Mouse (Mus musculus) forebrain, embryonic 16.5 days (tissue): ENCODE results near the gene Zfp950. TPM values are rescaled to one million over a fixed set of nuclear protein-coding genes. Genes with fewer than 3 reads are reported as not detected.

Experiments
- ATAC-seq: fragments of 200-750 bp; cut with Nextera tagmentation; 2 replicates; pipeline ENCODE4 v1.8.0; 2017; ENCODE audit warnings: mild to moderate bottlenecking, moderate library complexity
- H3K27ac ChIP-seq: fragments of 300-500 bp; sonication (generic); 2 replicates; pipeline ENCODE4 v1.5.1; 2014; ENCODE audit warnings: low read length, control low read depth
- H3K27me3 ChIP-seq: fragments of 300-500 bp; sonication (generic); replicated peaks from 2 replicates; pipeline ENCODE4 v1.6.1; 2014; ENCODE audit warnings: low read length; ENCODE audit not compliant: control insufficient read depth, insufficient read depth
- H3K36me3 ChIP-seq: fragments of 300-500 bp; sonication (generic); 2 replicates; pipeline ENCODE4 v1.6.1; 2014; ENCODE audit not compliant: control insufficient read depth, insufficient read depth
- H3K4me1 ChIP-seq: fragments of 300-500 bp; sonication (generic); replicated peaks from 2 replicates; pipeline ENCODE4 v1.6.1; 2014; ENCODE audit warnings: low read length; ENCODE audit not compliant: control insufficient read depth, insufficient read depth
- H3K4me2 ChIP-seq: fragments of 300-500 bp; sonication (generic); 2 replicates; pipeline ENCODE4 v1.6.1; 2014; ENCODE audit warnings: mild to moderate bottlenecking, low read length, control low read depth
- H3K4me3 ChIP-seq: fragments of 300-500 bp; sonication (generic); replicated peaks from 2 replicates; pipeline ENCODE4 v1.5.1; 2014; ENCODE audit warnings: mild to moderate bottlenecking, low read length, control low read depth
- H3K9ac ChIP-seq: fragments of 300-500 bp; sonication (generic); replicated peaks from 2 replicates; pipeline ENCODE4 v1.6.1; 2014; ENCODE audit warnings: low read depth, low read length, control low read depth
- H3K9me3 ChIP-seq: fragments of 300-500 bp; sonication (generic); 2 replicates; pipeline ENCODE4 v1.6.1; 2016; ENCODE audit warnings: low read length; ENCODE audit not compliant: control insufficient read depth
- WGBS: fragments of 180-500 bp; shearing (Covaris S2); extraction: QIAGEN DNeasy Blood & Tissue Kit; methylation state at CpG from one replicate; pipeline ENCODE4 v1.1.7; 2014; 5-methylcytosine and 5-hydroxymethylcytosine counted together
- polyA plus RNA-seq: library from polyadenylated mRNA; unstranded; fragments of >200 nt; fragmentation: Nextera tagmentation; extraction: Ambion mirVana; gene quantifications from 2 replicates; pipeline ENCODE4 v1.2.1, GENCODE M21; 2015

Gene Zfp950
- polyA plus RNA-seq, 1 experiment from 2014 or later, result 48.3 TPM

- ATAC-seq, result peak; percentile 55; the same call in 1 of the 2 replicates
- WGBS, result 19% methylated on average over 4 of the region's 4 CpGs
- no peak overlapping the region for H3K4me2 ChIP-seq
- no peaks in the 10 kb centered on the region for H3K27me3 ChIP-seq
- no peaks in the 10 kb centered on the region for H3K36me3 ChIP-seq
- no peak overlapping the region for H3K9ac ChIP-seq
- H3K4me3 ChIP-seq, result no peak overlapping the region
- H3K4me1 ChIP-seq, result no peaks in the 10 kb centered on the region
- H3K27ac ChIP-seq, result no peak overlapping the region
- no peaks in the 10 kb centered on the region for H3K9me3 ChIP-seq
Measured at GRCm38 (mm10) chr19:61097764-61098163, 42.9 kb downstream of the Zfp950 start.

- WGBS, result 86% methylated on average over 2 of the region's 2 CpGs
Measured at GRCm38 (mm10) chr19:61096776-61097175, 43.9 kb downstream of the Zfp950 start.

GRCm38 (mm10) chr19:61090541-61090940 is 50.1 kb downstream of the Zfp950 start:
- H3K36me3 ChIP-seq, result peaks cover 2% of the 10 kb centered on the region; the same call in 1 of the 2 replicates
- no peak overlapping the region for H3K4me2 ChIP-seq
- H3K27me3 ChIP-seq, result no peaks in the 10 kb centered on the region
- no peaks in the 10 kb centered on the region for H3K4me1 ChIP-seq
- no peaks in the 10 kb centered on the region for H3K9me3 ChIP-seq
- H3K4me3 ChIP-seq, result no peak overlapping the region
- ATAC-seq, result no peak
- no peak overlapping the region for H3K9ac ChIP-seq
- no peak overlapping the region for H3K27ac ChIP-seq
- WGBS, result 94% methylated on average over 4 of the region's 4 CpGs

More at GRCm38 (mm10) chr19:61096776-61097175, 43.9 kb downstream of the Zfp950 start:
- no peak overlapping the region for H3K27ac ChIP-seq
- H3K9ac ChIP-seq, result no peak overlapping the region
- ATAC-seq, result no peak
- no peak overlapping the region for H3K4me3 ChIP-seq
- no peaks in the 10 kb centered on the region for H3K4me1 ChIP-seq
- H3K36me3 ChIP-seq, result no peaks in the 10 kb centered on the region
- no peaks in the 10 kb centered on the region for H3K27me3 ChIP-seq
- no peak overlapping the region for H3K4me2 ChIP-seq
- no peaks in the 10 kb centered on the region for H3K9me3 ChIP-seq

GRCm38 (mm10) chr19:61089001-61089400 is 51.6 kb downstream of the Zfp950 start:
- H3K9ac ChIP-seq, result no peak overlapping the region
- no peaks in the 10 kb centered on the region for H3K9me3 ChIP-seq
- H3K36me3 ChIP-seq, result peaks cover 2% of the 10 kb centered on the region; the same call in 1 of the 2 replicates
- no peaks in the 10 kb centered on the region for H3K27me3 ChIP-seq
- H3K27ac ChIP-seq, result no peak overlapping the region
- 90% methylated on average over 3 of the region's 3 CpGs for WGBS
- no peak for ATAC-seq
- no peaks in the 10 kb centered on the region for H3K4me1 ChIP-seq
- H3K4me3 ChIP-seq, result no peak overlapping the region
- H3K4me2 ChIP-seq, result no peak overlapping the region

- Histone ChIP-seq H3K27me3 (no peaks in the 10 kb centered on the region), H3K4me1 (no peaks in the 10 kb centered on the region), H3K4me3 (no peak overlapping the region), H3K4me2 (no peak overlapping the region), H3K27ac (no peak overlapping the region), H3K9me3 (no peaks in the 10 kb centered on the region), H3K36me3 (peaks cover 2% of the 10 kb centered on the region; the same call in 1 of the 2 replicates), H3K9ac (no peak overlapping the region)
- ATAC-seq, result no peak
- WGBS, result 92% methylated on average over 1 of the region's 1 CpGs
Measured at GRCm38 (mm10) chr19:61087781-61088180, 52.9 kb downstream of the Zfp950 start.

GRCm38 (mm10) chr19:61085217-61085616 is 55.4 kb downstream of the Zfp950 start:
- no peaks in the 10 kb centered on the region for H3K4me1 ChIP-seq
- H3K9ac ChIP-seq, result no peak overlapping the region
- no peak for ATAC-seq
- H3K9me3 ChIP-seq, result no peaks in the 10 kb centered on the region
- WGBS, result 91% methylated on average over 2 of the region's 2 CpGs
- H3K36me3 ChIP-seq, result peaks cover 2% of the 10 kb centered on the region; the same call in 1 of the 2 replicates
- H3K27ac ChIP-seq, result no peak overlapping the region
- no peak overlapping the region for H3K4me3 ChIP-seq
- H3K27me3 ChIP-seq, result no peaks in the 10 kb centered on the region
- no peak overlapping the region for H3K4me2 ChIP-seq

GRCm38 (mm10) chr19:61084149-61084940 is 56.3 kb downstream of the Zfp950 start:
- 58% methylated on average over 4 of the region's 4 CpGs for WGBS
- H3K27me3 ChIP-seq, result no peaks in the 10 kb centered on the region
- H3K4me2 ChIP-seq, result no peak overlapping the region
- peaks cover 2% of the 10 kb centered on the region; the same call in 1 of the 2 replicates for H3K36me3 ChIP-seq
- ATAC-seq, result peak; percentile 90
- H3K27ac ChIP-seq, result no peak overlapping the region
- H3K4me1 ChIP-seq, result no peaks in the 10 kb centered on the region
- H3K9me3 ChIP-seq, result no peaks in the 10 kb centered on the region
- no peak overlapping the region for H3K4me3 ChIP-seq
- H3K9ac ChIP-seq, result no peak overlapping the region

GRCm38 (mm10) chr19:61083006-61083405 is 57.6 kb downstream of the Zfp950 start:
- no peaks in the 10 kb centered on the region for H3K4me1 ChIP-seq
- no peaks in the 10 kb centered on the region for H3K9me3 ChIP-seq
- WGBS, result 91% methylated on average over 8 of the region's 8 CpGs

GRCm38 (mm10) chr19:61080251-61080749 is 60.3 kb downstream of the Zfp950 start:
- Histone ChIP-seq H3K4me2 (no peak overlapping the region), H3K27ac (no peak overlapping the region), H3K36me3 (no peaks in the 10 kb centered on the region), H3K9ac (no peak overlapping the region), H3K9me3 (no peaks in the 10 kb centered on the region), H3K27me3 (no peaks in the 10 kb centered on the region), H3K4me1 (no peaks in the 10 kb centered on the region), H3K4me3 (no peak overlapping the region)
- 95% methylated on average over 5 of the region's 5 CpGs for WGBS
- no peak for ATAC-seq

More at GRCm38 (mm10) chr19:61083006-61083405, 57.6 kb downstream of the Zfp950 start:
- no peak for ATAC-seq
- no peak overlapping the region for H3K27ac ChIP-seq
- H3K27me3 ChIP-seq, result no peaks in the 10 kb centered on the region
- H3K9ac ChIP-seq, result no peak overlapping the region
- H3K4me2 ChIP-seq, result no peak overlapping the region
- H3K4me3 ChIP-seq, result no peak overlapping the region
- peaks cover 2% of the 10 kb centered on the region; the same call in 1 of the 2 replicates for H3K36me3 ChIP-seq
